Mouse (Mus musculus): ENCODE measurements around the gene Hist1h4d.
A peak's percentile ranks its signal among the peaks of the same experiment; 100 is the strongest.
"Not testable (repeated sequence)": the region's sequence is repeated elsewhere in the genome, so short reads cannot be mapped to it uniquely, and the experiment has no call there.

The Hist1h4d gene

DNA sequence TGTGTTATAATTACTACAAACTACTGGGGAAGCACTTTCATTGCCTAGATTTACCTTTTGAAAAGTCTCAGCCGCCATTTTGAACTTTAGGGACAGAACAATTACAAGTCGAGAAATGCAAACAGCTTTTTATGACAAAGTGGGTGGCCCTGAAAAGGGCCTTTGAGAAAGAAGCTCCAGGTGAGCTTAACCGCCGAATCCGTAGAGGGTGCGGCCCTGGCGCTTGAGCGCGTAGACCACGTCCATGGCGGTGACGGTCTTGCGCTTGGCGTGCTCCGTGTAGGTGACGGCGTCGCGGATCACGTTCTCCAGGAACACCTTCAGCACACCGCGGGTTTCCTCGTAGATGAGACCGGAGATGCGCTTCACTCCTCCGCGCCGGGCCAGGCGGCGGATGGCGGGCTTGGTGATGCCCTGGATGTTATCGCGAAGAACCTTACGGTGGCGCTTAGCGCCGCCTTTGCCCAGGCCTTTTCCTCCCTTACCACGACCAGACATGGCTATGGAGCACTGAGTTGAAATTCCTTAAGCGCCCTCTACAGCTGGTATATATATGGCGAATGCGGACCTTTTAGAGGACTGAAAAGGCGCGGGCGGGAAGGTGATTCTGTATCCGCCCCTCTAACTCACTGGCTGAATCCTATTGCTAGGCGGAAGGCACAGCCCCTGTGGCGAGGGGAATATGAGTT is 30.1 kb upstream of the Hist1h4d start, which contains the start of gene Hist1h4f:
Hist1h4f (minus strand) TSS at position 503 of the 689 bp plus-strand sequence.
- peak; percentile 82 for DNase-seq (ENCODE audit: low read depth, low spot score)

DNA sequence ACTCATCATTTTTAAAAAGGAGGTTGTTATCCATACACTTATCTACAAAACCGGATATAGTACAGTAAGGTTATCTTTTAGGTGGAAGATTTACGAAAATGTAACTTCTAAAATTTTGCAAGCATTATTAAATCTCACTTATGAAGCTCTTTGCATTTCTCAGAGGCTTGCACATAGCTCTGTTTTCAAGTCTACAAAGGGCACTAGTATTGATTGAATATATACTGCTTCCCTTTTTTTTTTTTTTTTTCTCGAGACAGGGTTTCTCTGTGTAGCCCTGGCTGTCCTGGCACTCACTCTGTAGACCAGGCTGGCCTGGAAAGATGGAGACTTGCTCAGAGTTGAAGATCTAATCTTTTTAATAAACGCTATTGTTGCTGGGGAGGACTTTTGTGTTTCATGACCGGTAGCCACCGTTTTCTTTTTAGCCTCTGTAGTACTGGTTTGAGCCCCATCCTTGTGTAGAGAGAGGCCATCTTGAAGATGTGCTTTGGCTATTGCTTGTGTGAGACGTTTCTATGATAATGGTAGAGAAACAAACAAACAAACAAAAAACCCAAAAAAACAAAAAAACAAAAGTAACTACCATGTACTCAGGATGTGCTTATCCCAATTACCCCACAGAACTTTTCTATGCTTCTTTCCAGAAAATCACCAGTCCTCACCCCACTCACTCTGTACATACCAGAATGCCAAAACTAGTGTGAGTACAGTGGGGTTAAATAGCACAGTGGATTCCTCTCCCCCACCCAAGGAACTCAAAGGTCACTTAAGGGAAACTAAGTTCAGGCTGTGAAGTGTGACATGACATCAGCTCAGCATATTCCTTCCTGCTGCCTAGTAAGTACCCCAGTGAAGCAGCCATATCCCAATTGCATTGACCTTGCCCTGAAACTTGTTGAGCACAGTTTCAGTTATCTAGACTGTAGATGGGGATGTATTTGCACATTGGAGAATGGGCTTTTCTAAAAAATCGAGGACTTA is 29.2 kb upstream of the Hist1h4d start:
- DNase-seq (ENCODE audit: low read depth, low spot score): no peak

DNA sequence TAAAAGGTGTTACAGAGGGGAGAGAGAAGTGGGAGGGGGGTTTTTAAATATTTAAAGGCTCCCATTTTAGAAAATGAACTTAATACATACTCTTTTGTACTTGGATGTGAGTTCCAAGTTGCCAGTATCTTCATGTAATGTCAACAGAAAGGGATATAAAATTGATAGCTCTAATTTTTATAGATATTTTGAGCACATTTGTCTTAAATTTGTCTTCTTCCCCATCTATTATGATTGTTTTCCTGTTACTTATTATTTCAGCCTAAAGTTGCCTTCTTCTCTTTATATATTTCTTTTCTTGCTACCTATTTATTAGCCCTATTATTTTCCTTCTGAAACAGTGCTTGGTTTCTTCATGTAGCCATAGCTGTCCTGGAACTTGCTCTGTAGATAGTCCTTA is 28.4 kb upstream of the Hist1h4d start, which contains the start of gene Hist1h1d:
Hist1h1d (plus strand) TSS at position 301 of the 400 bp plus-strand sequence.
- no peak for DNase-seq (ENCODE audit: low read depth, low spot score)

DNA sequence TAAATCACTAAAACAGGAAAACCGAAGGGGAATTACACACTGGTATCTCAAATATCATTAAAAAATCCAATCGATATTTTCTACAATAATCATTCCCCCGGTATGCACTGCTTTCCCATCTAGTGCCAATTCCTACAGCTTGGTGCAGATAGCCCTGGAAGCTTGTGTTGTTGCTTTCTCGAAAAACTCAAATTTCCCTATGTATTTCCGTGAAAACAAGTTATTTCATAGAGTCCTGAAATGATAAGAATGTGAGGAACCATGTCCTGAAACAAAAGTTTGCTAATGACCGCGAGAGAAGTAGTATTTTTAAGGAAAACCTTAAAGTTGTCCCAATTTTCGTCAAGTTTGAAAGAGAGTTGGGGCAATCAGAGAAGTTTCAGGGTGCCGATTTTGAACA is 27.0 kb upstream of the Hist1h4d start:
- DNase-seq (ENCODE audit: low read depth, low spot score): no peak

DNA sequence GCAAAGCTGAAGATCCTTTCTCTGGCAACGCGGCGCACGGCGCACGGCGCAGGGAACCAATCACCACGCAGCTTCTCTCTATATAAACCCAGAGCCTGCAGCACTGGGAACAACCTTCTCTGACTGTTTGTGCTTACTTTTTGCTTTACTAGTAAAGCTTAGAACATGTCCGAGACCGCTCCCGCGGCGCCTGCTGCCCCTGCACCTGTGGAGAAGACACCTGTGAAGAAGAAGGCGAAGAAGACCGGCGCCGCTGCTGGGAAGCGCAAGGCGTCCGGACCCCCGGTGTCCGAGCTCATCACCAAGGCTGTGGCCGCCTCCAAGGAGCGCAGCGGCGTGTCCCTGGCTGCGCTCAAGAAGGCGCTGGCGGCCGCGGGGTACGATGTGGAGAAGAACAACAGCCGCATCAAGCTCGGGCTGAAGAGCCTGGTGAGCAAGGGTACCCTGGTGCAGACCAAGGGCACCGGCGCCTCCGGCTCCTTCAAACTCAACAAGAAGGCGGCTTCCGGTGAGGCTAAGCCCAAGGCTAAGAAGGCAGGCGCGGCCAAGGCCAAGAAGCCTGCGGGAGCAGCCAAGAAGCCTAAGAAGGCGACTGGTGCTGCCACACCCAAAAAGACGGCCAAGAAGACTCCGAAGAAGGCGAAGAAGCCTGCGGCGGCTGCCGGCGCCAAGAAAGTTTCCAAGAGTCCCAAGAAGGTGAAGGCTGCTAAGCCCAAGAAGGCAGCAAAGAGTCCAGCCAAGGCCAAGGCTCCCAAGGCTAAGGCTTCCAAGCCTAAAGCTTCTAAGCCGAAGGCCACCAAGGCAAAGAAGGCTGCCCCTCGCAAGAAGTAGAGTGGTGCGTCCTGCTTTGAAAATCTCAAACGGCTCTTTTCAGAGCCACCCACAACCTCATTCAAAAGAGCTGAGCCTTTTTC is 26.2 kb upstream of the Hist1h4d start:
- DNase-seq (ENCODE audit: low read depth, low spot score): no peak

DNA sequence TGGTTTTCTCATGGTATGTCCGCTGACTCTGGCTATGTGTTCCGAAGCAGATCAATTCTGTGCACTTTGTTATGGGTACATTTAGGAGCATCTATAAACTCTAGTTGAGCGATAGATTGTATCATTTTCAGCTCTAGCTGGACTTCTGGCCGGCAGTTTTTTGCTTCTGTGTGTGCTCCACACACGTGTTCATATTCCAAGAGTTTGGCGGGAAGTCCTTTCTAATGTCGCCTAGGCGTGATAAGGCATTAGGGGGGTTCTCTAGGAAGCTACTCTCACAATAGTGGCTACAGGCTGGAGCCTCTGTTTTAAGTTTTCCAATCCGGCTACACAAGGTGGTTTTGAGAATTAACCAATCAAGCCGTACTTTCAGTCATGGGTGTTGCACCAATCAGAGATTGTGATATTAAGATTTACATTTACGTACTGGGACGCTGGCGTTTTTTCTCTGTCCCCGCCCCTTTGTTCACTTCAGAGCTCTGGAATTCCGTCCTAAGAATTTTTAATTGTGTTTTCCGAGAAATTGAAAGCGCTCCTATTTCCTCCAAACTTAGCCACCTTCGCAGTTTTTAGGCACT is 25.5 kb upstream of the Hist1h4d start:
- no peak for DNase-seq (ENCODE audit: low read depth, low spot score)

DNA sequence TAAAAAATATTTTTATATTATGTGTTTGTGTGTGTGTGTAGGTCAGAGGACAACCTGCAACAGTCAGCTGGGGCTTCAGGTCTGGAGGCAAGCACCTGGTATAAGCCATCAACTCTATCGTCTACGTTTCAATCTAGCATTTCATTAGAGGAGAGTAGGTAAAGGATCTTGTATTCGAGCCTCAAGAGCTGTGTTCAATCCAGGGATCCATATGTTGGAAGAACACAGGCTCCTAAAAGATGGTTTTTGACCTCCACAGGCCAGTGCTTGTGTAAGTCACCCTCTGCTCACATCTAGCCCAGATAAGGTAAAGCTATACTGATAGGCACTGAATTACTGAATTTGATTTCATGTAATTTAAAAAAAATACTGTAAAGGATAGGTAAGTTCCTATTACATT is 24.5 kb upstream of the Hist1h4d start:
- DNase-seq (ENCODE audit: low read depth, low spot score): no peak

DNA sequence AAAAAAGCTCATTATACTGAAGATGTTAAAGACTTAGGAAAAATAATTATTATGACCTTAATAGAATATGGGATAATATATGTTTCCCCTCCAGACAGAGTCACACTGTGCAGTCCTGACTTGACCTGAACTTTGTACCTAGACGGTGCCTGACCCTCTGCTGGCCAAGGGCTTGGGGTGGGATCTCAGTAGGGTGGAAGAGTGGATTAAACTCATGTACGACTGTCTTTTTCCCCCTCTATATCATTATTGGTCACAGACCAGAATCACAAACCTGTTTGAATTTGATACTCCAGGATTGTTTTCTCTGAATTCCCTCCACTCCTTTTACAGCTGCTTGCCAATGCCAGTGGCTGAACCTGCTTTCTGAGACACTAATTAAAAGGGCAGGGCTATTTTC is 20.7 kb upstream of the Hist1h4d start:
- DNase-seq (ENCODE audit: low read depth, low spot score): not testable (repeated sequence)

DNA sequence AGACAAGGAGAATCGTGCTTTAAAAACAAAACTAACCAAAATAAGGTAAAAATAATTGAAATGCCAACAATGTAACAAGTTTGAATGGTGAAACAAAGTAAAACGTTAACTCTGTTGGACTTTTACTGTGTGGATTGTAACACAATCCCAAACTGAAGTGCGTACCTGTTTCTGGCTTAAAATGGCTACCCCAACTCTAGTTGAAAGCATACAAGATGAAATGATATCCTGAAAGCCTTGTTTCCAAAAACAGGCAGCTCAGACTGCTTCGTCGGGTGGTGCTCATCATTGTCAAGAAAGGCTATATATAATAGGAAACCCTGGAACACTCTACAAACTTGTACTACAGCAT is 19.9 kb upstream of the Hist1h4d start:
- DNase-seq (ENCODE audit: low read depth, low spot score): not testable (repeated sequence)

DNA sequence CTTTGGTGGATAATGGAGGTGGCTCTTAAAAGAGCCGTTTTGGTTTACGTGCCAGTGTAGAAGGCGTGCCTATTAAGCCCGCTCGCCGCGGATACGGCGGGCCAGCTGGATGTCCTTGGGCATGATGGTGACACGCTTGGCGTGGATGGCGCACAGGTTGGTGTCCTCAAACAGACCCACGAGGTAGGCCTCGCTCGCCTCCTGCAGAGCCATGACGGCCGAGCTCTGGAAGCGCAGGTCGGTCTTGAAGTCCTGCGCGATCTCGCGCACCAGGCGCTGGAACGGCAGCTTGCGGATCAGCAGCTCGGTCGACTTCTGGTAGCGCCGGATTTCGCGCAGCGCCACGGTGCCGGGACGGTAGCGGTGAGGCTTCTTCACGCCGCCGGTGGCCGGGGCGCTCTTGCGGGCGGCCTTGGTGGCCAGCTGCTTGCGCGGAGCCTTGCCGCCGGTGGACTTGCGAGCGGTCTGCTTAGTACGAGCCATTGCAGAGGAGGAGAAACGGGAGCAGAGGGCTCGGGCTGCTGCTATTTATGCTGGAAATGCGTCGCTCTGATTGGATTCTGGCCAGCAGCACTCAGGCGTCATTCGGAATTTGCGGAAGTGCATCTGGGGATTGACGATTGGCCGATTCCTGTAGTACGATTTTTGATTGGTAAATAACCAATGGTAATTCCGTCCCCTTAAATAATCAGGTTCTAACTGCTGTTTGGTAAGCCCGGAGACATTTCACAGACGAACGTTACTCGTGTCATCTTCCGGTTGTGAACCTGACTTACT is 19.3 kb upstream of the Hist1h4d start, which contains the start of gene Hist1h3e:
Hist1h3e (minus strand) TSS at position 487 of the 777 bp plus-strand sequence.
- peak; percentile 95 for DNase-seq (ENCODE audit: low read depth, low spot score)

DNA sequence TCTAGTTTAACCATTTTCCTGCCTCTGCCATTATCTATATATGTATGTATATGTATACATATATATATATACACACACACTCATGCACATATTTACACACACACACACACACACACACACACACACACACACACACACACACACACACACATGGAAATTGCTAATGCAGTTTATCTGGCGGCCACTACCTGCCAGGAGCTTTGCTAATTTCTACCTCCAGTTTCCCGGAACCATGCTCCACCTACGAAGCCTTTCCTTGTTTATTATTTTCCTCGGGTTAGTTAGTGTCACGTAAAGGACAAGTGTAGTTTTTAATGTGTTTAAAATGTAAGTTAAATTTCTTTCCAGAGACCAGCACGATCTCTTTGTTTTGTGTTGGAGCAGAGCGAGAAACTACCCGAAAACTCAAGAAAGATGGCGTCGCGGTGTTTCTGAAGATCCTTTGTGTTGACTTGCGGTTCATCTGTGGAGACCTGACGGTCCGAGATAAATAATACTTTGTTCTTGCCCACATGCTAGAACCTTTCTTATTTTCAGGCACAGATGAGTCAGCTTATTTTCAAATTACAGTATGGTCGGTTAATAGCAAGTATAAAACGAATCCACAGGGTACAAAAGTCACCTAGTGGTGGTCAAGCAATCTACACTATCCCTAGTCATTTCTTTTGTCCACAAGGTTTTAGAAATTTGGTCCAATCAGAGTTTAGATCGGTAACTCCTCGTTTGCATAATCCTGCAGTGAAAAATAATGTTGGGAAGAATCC is 18.5 kb upstream of the Hist1h4d start:
- DNase-seq (ENCODE audit: low read depth, low spot score): peak; percentile 54

DNA sequence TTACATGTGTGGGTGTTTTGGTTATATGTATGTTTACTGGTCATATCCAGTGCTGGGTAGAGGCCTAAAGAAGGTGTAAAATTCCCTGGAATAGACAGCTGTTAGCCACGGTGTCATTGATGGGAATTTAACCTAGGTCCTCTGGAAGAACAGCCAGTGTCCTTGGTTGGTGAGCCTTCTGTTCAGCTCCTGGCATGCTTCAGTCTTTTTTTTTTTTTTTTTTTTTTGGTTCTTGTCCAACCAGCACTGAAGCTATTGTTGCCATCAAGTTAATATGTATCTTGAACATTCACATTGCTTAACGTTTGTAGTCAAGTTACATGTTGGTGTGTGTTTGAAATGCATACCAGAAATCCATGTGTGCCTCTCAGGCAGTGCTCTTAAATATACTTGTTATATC is 16.9 kb upstream of the Hist1h4d start:
- no peak for DNase-seq (ENCODE audit: low read depth, low spot score)

DNA sequence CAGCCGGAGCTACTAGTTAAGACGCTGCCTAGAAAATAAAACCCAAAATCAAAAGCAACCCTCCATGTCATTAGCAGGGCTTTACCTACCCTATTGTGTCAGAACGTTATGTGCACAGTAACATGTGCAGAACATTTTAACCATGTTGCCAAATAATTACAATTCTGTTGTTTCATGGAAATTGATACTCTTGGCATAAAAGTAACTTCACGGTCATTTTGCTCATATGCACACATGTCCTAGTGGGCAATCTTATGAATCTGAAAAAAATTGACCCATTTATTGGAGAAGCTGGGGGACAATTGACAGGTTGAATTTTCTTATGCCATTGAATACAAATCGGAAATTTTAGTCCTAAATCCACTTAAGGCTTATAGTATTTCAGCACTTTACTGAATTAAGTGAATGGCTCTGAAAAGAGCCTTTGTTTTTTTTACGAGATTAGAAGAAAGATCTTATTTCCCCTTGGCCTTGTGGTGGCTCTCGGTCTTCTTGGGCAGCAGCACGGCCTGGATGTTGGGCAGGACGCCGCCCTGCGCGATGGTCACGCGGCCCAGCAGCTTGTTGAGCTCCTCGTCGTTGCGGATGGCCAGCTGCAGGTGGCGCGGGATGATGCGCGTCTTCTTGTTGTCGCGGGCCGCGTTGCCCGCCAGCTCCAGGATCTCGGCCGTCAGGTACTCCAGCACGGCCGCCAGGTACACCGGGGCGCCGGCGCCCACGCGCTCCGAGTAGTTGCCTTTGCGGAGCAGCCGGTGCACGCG is 11.0 kb upstream of the Hist1h4d start:
- DNase-seq (ENCODE audit: low read depth, low spot score): not testable (repeated sequence)

DNA sequence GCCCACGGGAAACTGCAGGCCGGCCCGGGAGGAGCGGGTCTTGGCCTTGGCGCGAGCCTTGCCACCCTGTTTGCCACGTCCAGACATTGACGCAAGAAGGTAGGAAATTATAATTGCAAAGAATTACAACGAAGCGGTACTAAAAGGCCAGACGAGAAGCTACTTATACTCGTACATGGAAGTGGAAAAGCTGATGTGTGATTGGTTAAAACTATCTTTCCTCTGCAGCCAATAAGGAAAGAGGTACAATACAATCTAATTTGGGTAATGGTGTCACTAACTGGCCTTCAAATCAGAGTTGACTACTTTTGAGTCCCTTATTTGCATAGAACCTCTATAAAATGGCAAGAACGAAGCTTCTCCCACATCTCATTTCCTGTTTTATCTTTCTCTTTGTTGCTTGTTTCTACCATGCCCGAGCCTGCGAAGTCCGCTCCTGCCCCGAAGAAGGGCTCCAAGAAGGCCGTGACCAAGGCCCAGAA is 10.3 kb upstream of the Hist1h4d start, which contains the start of the genes Hist1h2ae and Hist1h2bg:
Hist1h2ae (minus strand) TSS at position 199 of the 482 bp plus-strand sequence.
Hist1h2bg (plus strand) TSS at position 375 of the 482 bp plus-strand sequence.
- DNase-seq (ENCODE audit: low read depth, low spot score): peak; percentile 73

DNA sequence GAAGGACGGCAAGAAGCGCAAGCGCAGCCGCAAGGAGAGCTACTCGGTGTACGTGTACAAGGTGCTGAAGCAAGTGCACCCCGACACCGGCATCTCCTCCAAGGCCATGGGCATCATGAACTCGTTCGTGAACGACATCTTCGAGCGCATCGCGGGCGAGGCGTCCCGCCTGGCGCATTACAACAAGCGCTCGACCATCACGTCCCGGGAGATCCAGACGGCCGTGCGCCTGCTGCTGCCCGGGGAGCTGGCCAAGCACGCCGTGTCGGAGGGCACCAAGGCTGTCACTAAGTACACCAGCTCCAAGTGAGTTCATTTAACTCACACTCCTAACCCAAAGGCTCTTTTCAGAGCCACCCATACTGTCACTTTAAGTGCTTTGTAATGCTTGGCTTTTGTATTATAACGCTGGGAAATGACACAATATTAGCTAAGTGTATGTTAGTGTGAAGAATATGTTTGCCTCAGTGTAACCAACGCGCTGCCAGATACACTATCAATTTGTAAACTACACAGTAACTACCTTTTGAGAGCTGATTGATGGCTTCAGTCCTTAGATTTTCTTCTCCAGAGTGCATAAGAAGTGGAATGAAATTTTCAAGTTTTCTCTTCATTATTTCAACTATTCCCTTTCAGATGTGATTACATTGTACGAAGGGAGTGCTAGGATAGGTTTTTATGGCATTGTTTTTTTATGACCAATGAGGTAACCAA is 9.7 kb upstream of the Hist1h4d start:
- not testable (repeated sequence) for DNase-seq (ENCODE audit: low read depth, low spot score)

DNA sequence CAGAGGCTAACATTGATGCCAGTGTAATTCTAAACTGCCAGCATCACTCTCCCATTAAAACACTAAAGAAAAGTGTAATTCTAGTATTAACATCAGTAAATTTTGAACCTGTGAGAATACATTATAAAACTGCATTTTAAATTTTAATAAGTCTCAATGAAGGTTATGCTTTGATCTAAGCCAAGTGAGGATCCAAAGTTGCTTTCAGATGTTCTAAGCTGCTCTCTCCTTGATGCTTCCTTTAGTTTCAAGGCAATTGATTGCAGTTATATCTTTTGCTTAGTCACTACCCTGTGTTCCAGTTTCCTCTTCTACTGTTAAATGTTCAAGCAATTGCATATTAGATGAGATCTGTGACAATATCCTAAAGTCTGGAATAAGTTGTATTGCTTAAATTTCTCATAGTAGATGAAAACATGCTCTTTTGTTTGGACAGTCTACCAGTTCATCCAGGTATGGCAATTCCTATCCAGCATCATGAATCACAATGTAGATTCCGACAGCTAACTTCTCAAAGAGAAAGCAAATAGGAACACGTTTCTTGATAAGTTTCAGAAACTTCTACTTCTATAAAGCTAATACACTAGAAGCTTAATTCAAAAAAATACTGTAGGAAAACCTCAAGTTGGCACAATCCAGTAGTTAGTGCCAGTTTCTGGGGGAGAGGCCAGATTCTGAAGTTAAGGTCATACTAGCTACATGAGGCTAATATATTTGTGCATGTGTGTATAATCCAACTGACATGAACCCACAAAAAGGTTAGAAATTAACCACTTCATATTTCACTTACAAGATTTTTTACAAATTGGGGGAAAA is 9.0 kb upstream of the Hist1h4d start:
- no peak for DNase-seq (ENCODE audit: low read depth, low spot score)

All from retina, postnatal 7 days (tissue).